Mouse (Mus musculus) liver, postnatal 0 days (tissue): ENCODE data around the gene Zfand3. TPM values are rescaled to one million over a fixed set of nuclear protein-coding genes. Genes with fewer than 3 reads are reported as not detected.

Experiments used
- ATAC-seq: fragments of 200-750 bp; cut with Nextera tagmentation; 2 replicates; pipeline ENCODE4 v1.8.0; 2017; ENCODE audit warnings: mild to moderate bottlenecking, moderate library complexity
- DNase-seq: peaks from one replicate; pipeline ENCODE4 v3.0.0-alpha.2; 2016
- H3K27ac ChIP-seq: fragments of 300-500 bp; sonication (generic); 2 replicates; pipeline ENCODE4 v1.5.1; 2014; ENCODE audit warnings: antibody characterized with exemption, moderate library complexity, mild to moderate bottlenecking, low read depth
- H3K27me3 ChIP-seq: fragments of 300-500 bp; sonication (generic); 2 replicates; pipeline ENCODE4 v1.6.1; 2014; ENCODE audit warnings: low read length, control low read depth, mixed read lengths; ENCODE audit not compliant: insufficient read depth
- H3K36me3 ChIP-seq: fragments of 300-500 bp; sonication (generic); replicated peaks from 2 replicates; pipeline ENCODE4 v1.6.1; 2014; ENCODE audit warnings: mild to moderate bottlenecking, control low read depth, low read length, moderate library complexity, mixed read lengths; ENCODE audit not compliant: insufficient read depth
- H3K4me1 ChIP-seq: fragments of 300-500 bp; sonication (generic); 2 replicates; pipeline ENCODE4 v1.6.1; 2014; ENCODE audit warnings: antibody characterized with exemption, mild to moderate bottlenecking, control low read depth; ENCODE audit not compliant: insufficient read depth
- H3K4me2 ChIP-seq: fragments of 300-500 bp; sonication (generic); 2 replicates; pipeline ENCODE4 v1.6.1; 2014; ENCODE audit warnings: low read depth, mild to moderate bottlenecking, low read length, moderate library complexity, mixed read lengths
- H3K4me3 ChIP-seq: fragments of 300-500 bp; sonication (generic); 2 replicates; pipeline ENCODE4 v1.5.1; 2014; ENCODE audit warnings: low read depth, low read length
- H3K9ac ChIP-seq: fragments of 300-500 bp; sonication (generic); replicated peaks from 2 replicates; pipeline ENCODE4 v1.6.1; 2014; ENCODE audit warnings: mild to moderate bottlenecking, moderate library complexity
- H3K9me3 ChIP-seq: fragments of 300-500 bp; sonication (generic); 2 replicates; pipeline ENCODE4 v1.6.1; 2016; ENCODE audit warnings: mild to moderate bottlenecking, control low read depth, low read length, mixed read lengths
- CTCF ChIP-seq: sonication (generic); IDR thresholded peaks from 2 replicates; pipeline ENCODE4 v1.5.1; 2016; ENCODE audit warnings: antibody characterized with exemption, low read depth
- EP300 ChIP-seq: IDR thresholded peaks from 2 replicates; pipeline ENCODE4 v1.6.1; 2016; ENCODE audit warnings: antibody characterized with exemption, low read depth, mild to moderate bottlenecking
- WGBS: fragments of 180-500 bp; shearing (Covaris S2); extraction: QIAGEN DNeasy Blood & Tissue Kit; methylation state at CpG from one replicate; pipeline ENCODE4 v1.1.7; 2014; ENCODE audit not compliant: insufficient replicate concordance; 5-methylcytosine and 5-hydroxymethylcytosine counted together
- polyA plus RNA-seq: library from polyadenylated mRNA; unstranded; fragments of >200 nt; fragmentation: Nextera tagmentation; extraction: Ambion mirVana; gene quantifications from 2 replicates; pipeline ENCODE4 v1.2.1, GENCODE M21; 2015

Zfand3 gene
- polyA plus RNA-seq, 1 experiment from 2014 or later = 24.7 TPM

- peak; percentile 29; the same call in 1 of the 2 replicates for TF ChIP-seq CTCF
- TF ChIP-seq EP300 = no peak
- no peaks in the 10 kb centered on the region for H3K27me3 ChIP-seq
- no peaks in the 10 kb centered on the region for H3K9me3 ChIP-seq
- 53% methylated on average over 7 of the region's 7 CpGs for WGBS
- H3K27ac ChIP-seq = no peak overlapping the region
- H3K4me1 ChIP-seq = 0 out of 2 replicates have a peak, but pooled peaks cover 2% of the 10 kb centered on the region
- H3K4me3 ChIP-seq = no peak overlapping the region
- H3K9ac ChIP-seq = no peak overlapping the region
- DNase-seq (no peak), ATAC-seq (no peak)
- H3K4me2 ChIP-seq = no peak overlapping the region
- no peaks in the 10 kb centered on the region for H3K36me3 ChIP-seq
Measured at GRCm38 (mm10) chr17:30243540-30243939, 239.0 kb downstream of the Zfand3 start.

GRCm38 (mm10) chr17:30244651-30245307 is 240.2 kb downstream of the Zfand3 start:
- no peak for ATAC-seq
- no peaks in the 10 kb centered on the region for H3K36me3 ChIP-seq
- H3K27me3 ChIP-seq = no peaks in the 10 kb centered on the region
- H3K9ac ChIP-seq = no peak overlapping the region
- no peak overlapping the region for H3K27ac ChIP-seq
- H3K4me2 ChIP-seq = no peak overlapping the region
- DNase-seq = no peak
- 0 out of 2 replicates have a peak, but pooled peaks cover 2% of the 10 kb centered on the region for H3K4me1 ChIP-seq
- WGBS = 76% methylated on average over 14 of the region's 14 CpGs
- H3K9me3 ChIP-seq = no peaks in the 10 kb centered on the region
- no peak overlapping the region for H3K4me3 ChIP-seq
- TF ChIP-seq CTCF (no peak), EP300 (no peak)

GRCm38 (mm10) chr17:30245308-30245706 is 240.8 kb downstream of the Zfand3 start:
- H3K27me3 ChIP-seq = no peaks in the 10 kb centered on the region
- no peak overlapping the region for H3K4me2 ChIP-seq
- no peak for TF ChIP-seq EP300
- no peaks in the 10 kb centered on the region for H3K9me3 ChIP-seq
- WGBS = 76% methylated on average over 10 of the region's 10 CpGs
- ATAC-seq (no peak), DNase-seq (no peak)
- no peak overlapping the region for H3K9ac ChIP-seq
- H3K4me3 ChIP-seq = no peak overlapping the region
- H3K27ac ChIP-seq = no peak overlapping the region
- no peaks in the 10 kb centered on the region for H3K36me3 ChIP-seq
- 0 out of 2 replicates have a peak, but pooled peaks cover 2% of the 10 kb centered on the region for H3K4me1 ChIP-seq

GRCm38 (mm10) chr17:30253028-30253427 is 248.5 kb downstream of the Zfand3 start:
- TF ChIP-seq EP300 (no peak), CTCF (no peak)
- Histone ChIP-seq H3K36me3 (no peaks in the 10 kb centered on the region), H3K4me3 (no peak overlapping the region), H3K9ac (no peak overlapping the region), H3K27me3 (no peaks in the 10 kb centered on the region), H3K4me1 (no peaks in the 10 kb centered on the region), H3K9me3 (no peaks in the 10 kb centered on the region), H3K27ac (no peak overlapping the region), H3K4me2 (no peak overlapping the region)
- WGBS = 88% methylated on average over 5 of the region's 5 CpGs
- DNase-seq = no peak
- no peak for ATAC-seq

GRCm38 (mm10) chr17:30253924-30254323 is 249.4 kb downstream of the Zfand3 start:
- no peaks in the 10 kb centered on the region for H3K9me3 ChIP-seq
- H3K36me3 ChIP-seq = no peaks in the 10 kb centered on the region
- ATAC-seq (no peak), DNase-seq (no peak)
- no peak for TF ChIP-seq EP300
- no peak for TF ChIP-seq CTCF
- no peak overlapping the region for H3K4me3 ChIP-seq
- no peaks in the 10 kb centered on the region for H3K27me3 ChIP-seq
- no peaks in the 10 kb centered on the region for H3K4me1 ChIP-seq
- H3K9ac ChIP-seq = no peak overlapping the region
- WGBS = 72% methylated on average over 7 of the region's 7 CpGs
- H3K27ac ChIP-seq = no peak overlapping the region
- no peak overlapping the region for H3K4me2 ChIP-seq

- Histone ChIP-seq H3K9me3 (no peaks in the 10 kb centered on the region), H3K4me2 (no peak overlapping the region), H3K27ac (no peak overlapping the region), H3K36me3 (no peaks in the 10 kb centered on the region), H3K4me1 (no peaks in the 10 kb centered on the region), H3K27me3 (no peaks in the 10 kb centered on the region), H3K4me3 (no peak overlapping the region), H3K9ac (no peak overlapping the region)
- no peak for DNase-seq
- no peak for TF ChIP-seq CTCF
- no peak for TF ChIP-seq EP300
- WGBS = 77% methylated on average over 8 of the region's 8 CpGs
- ATAC-seq = no peak
Measured at GRCm38 (mm10) chr17:30255928-30256560, 251.5 kb downstream of the Zfand3 start.
